Mouse (Mus musculus) liver, embryonic 14.5 days (tissue): ENCODE measurements at regions not wholly inside any gene's neighbourhood (a gene's known extent, or its start where the extent isn't known, plus 50 kb on each side); places are given as distances from the start of the nearest gene placed in this dataset.

Experiments used
- CTCF ChIP-seq: IDR thresholded peaks from 2 replicates; pipeline ENCODE4 v1.5.1; 2016; ENCODE audit warnings: antibody characterized with exemption, low read depth, control low read depth
- EP300 ChIP-seq: IDR thresholded peaks from 2 replicates; pipeline ENCODE4 v1.6.1; 2016; ENCODE audit warnings: antibody characterized with exemption, low read depth

GRCm38 (mm10) chr10:92102755-92103154 lies 619.5 kb downstream of the Nedd1 start:
- TF ChIP-seq EP300 (no peak), CTCF (no peak)
